Mouse (Mus musculus) lung, postnatal 0 days (tissue): ENCODE measurements around the gene Ints13.

ENCODE experiments used
- CTCF ChIP-seq: IDR thresholded peaks from 2 replicates; pipeline ENCODE4 v1.5.1; 2016; ENCODE audit warnings: antibody characterized with exemption, mild to moderate bottlenecking
- EP300 ChIP-seq: IDR thresholded peaks from 2 replicates; pipeline ENCODE4 v1.6.1; 2016; ENCODE audit warnings: antibody characterized with exemption, mild to moderate bottlenecking, control low read depth

- TF ChIP-seq CTCF (no peak), EP300 (no peak)
Measured at GRCm38 (mm10) chr6:146572073-146572472, 5.6 kb downstream of the Ints13 start.
